Mouse (Mus musculus) intestine, embryonic 16.5 days (tissue): ENCODE measurements around the gene Ms4a10. TPM values are rescaled to one million over a fixed set of nuclear protein-coding genes. Genes with fewer than 3 reads are reported as not detected.

Experiments used
- ATAC-seq: fragments of 200-750 bp; cut with Nextera tagmentation; 2 replicates; pipeline ENCODE4 v1.8.0; 2017; ENCODE audit warnings: moderate TSS enrichment, moderate library complexity
- H3K27ac ChIP-seq: fragments of 300-500 bp; sonication (generic); 2 replicates; pipeline ENCODE4 v1.5.1; 2014; ENCODE audit warnings: mild to moderate bottlenecking, low read length
- H3K27me3 ChIP-seq: fragments of 300-500 bp; sonication (generic); replicated peaks from 2 replicates; pipeline ENCODE4 v1.6.1; 2014; ENCODE audit warnings: low read length, control low read depth, mixed read lengths; ENCODE audit not compliant: control insufficient read depth, insufficient read depth
- H3K36me3 ChIP-seq: fragments of 300-500 bp; sonication (generic); 2 replicates; pipeline ENCODE4 v1.6.1; 2014; ENCODE audit warnings: low read length, control low read depth; ENCODE audit not compliant: control insufficient read depth, insufficient read depth
- H3K4me1 ChIP-seq: fragments of 300-500 bp; sonication (generic); 2 replicates; pipeline ENCODE4 v1.6.1; 2014; ENCODE audit warnings: low read length, control low read depth, mixed read lengths; ENCODE audit not compliant: control insufficient read depth, insufficient read depth
- H3K4me2 ChIP-seq: fragments of 300-500 bp; sonication (generic); 2 replicates; pipeline ENCODE4 v1.6.1; 2014; ENCODE audit warnings: low read depth, low read length, control low read depth
- H3K4me3 ChIP-seq: fragments of 300-500 bp; sonication (generic); 2 replicates; pipeline ENCODE4 v1.5.1; 2014; ENCODE audit warnings: mild to moderate bottlenecking, low read length
- H3K9ac ChIP-seq: fragments of 300-500 bp; sonication (generic); 2 replicates; pipeline ENCODE4 v1.6.1; 2014; ENCODE audit warnings: low read depth, low read length
- H3K9me3 ChIP-seq: fragments of 300-500 bp; sonication (generic); 2 replicates; pipeline ENCODE4 v1.6.1; 2016; ENCODE audit warnings: low read length, control low read depth; ENCODE audit not compliant: control insufficient read depth
- WGBS: fragments of 180-500 bp; shearing (Covaris S2); extraction: QIAGEN DNeasy Blood & Tissue Kit; methylation state at CpG from one replicate; pipeline ENCODE4 v1.1.7; 2014; 5-methylcytosine and 5-hydroxymethylcytosine counted together
- polyA plus RNA-seq: library from polyadenylated mRNA; unstranded; fragments of >200 nt; fragmentation: Nextera tagmentation; extraction: Ambion mirVana; gene quantifications from 2 replicates; pipeline ENCODE4 v1.2.1, GENCODE M21; 2015

Gene Ms4a10
- polyA plus RNA-seq, 1 experiment from 2014 or later = 111 TPM

DNA sequence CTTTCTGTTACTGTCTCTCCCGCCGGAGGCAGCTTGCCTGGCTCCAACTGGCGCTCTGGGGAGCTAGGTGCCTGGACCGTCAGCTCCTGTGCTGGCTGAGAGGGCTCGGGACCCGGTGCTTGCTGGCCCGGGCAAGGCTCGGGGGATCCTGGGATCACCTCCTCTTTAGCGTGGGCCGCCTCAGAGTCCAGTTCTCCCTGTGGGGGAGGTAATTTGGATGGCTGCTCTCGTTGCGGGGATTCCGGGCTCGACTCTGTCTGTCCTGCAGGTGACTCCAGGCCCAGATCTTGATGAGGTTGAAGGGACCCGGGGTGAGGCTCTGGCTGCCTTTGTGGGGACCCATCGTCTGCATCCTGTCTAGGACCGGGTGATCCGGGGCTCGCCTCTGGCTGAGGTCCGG, 26.1 kb downstream of the Ms4a10 start:
- WGBS = under 1% methylated on average over 20 of the region's 20 CpGs
- H3K4me3 ChIP-seq = peak overlapping the region; percentile 58
- H3K27ac ChIP-seq = peak overlapping the region; percentile 23; the same call in 1 of the 2 replicates
- peak overlapping the region; percentile 73 for H3K9ac ChIP-seq
- ATAC-seq = no peak
- peak overlapping the region; percentile 70 for H3K4me2 ChIP-seq
- peaks cover 4% of the 10 kb centered on the region for H3K36me3 ChIP-seq
- H3K4me1 ChIP-seq = peaks cover 29% of the 10 kb centered on the region
- H3K27me3 ChIP-seq = no peaks in the 10 kb centered on the region
- no peaks in the 10 kb centered on the region for H3K9me3 ChIP-seq

DNA sequence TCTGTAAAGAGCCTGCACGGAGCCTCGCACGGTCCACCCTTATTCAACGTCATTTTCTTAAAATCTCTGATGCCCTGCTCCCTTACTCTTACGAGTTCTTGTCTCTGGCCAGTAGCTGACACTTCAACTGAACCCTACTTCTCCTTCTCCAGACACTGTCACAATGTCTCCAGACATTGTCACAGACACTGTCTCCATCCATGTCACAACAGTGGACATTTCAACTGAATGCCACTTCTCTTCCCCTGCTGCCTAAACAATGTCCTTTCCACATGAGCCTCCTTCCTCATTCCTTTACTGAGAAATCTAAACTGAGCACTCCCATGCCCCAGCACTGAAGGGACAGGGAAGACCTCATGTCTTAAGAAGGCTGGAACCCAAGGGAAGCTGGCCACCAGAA, 27.3 kb downstream of the Ms4a10 start:
- no peak for ATAC-seq
- H3K36me3 ChIP-seq = peaks cover 8% of the 10 kb centered on the region
- no peaks in the 10 kb centered on the region for H3K27me3 ChIP-seq
- H3K9me3 ChIP-seq = no peaks in the 10 kb centered on the region
- H3K4me3 ChIP-seq = peak overlapping the region; percentile 58
- peak overlapping the region; percentile 70 for H3K4me2 ChIP-seq
- 82% methylated on average over 5 of the region's 5 CpGs for WGBS
- H3K4me1 ChIP-seq = peaks cover 29% of the 10 kb centered on the region
- no peak overlapping the region for H3K27ac ChIP-seq
- peak overlapping the region; percentile 73 for H3K9ac ChIP-seq

DNA sequence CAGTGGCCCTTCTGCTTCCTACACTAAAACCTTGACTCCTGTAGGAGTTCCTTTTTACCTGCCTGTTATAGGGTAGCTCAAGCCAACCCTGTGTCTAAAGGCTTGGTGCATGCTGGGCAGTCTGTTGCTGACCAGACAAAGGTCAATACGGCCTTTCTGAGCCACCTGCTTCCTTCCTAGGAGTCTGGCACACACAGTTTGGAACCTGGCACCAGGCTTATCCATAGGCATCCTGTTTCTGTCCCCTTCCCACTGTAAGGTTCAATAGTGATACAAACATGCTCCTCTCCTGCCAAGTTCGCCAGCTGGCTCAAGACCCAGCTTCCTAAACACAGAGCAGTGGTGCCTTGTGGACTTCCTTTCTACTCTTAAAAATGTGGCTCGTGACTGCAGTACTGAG, 28.0 kb downstream of the Ms4a10 start:
- H3K4me3 ChIP-seq = 0 out of 2 replicates have a peak overlapping the region, but pooled peaks have one; percentile 58
- peaks cover 23% of the 10 kb centered on the region for H3K4me1 ChIP-seq
- H3K9ac ChIP-seq = peak overlapping the region; percentile 73
- WGBS = 85% methylated on average over 3 of the region's 3 CpGs
- no peak overlapping the region for H3K4me2 ChIP-seq
- no peaks in the 10 kb centered on the region for H3K9me3 ChIP-seq
- no peaks in the 10 kb centered on the region for H3K27me3 ChIP-seq
- H3K36me3 ChIP-seq = peaks cover 8% of the 10 kb centered on the region
- no peak for ATAC-seq
- no peak overlapping the region for H3K27ac ChIP-seq

DNA sequence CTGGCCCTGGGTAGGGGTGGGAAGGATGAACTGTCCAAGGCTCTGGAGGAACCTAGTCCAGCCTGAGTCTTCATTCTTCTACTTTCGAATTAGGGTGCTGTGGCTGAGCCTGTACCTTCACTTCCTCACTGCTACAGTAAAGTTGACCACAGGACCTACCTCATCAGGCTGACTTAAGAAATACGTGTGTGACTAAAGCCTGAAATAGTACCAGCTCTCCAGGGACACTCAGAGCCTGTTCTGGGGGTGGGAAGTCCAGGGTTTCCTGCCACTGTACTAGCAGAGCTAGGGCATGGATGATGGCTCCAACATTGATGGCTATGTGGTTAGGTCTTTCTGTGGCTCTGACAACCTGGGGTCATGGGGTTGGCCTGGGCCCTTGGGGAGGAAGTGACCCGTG, 30.5 kb downstream of the Ms4a10 start:
- Histone ChIP-seq H3K4me1 (peaks cover 28% of the 10 kb centered on the region), H3K4me3 (no peak overlapping the region), H3K27ac (no peak overlapping the region), H3K4me2 (no peak overlapping the region), H3K9ac (no peak overlapping the region), H3K27me3 (no peaks in the 10 kb centered on the region), H3K9me3 (no peaks in the 10 kb centered on the region), H3K36me3 (peaks cover 8% of the 10 kb centered on the region)
- ATAC-seq = no peak
- whole genome bisulfite sequencing = 80% methylated on average over 3 of the region's 3 CpGs

DNA sequence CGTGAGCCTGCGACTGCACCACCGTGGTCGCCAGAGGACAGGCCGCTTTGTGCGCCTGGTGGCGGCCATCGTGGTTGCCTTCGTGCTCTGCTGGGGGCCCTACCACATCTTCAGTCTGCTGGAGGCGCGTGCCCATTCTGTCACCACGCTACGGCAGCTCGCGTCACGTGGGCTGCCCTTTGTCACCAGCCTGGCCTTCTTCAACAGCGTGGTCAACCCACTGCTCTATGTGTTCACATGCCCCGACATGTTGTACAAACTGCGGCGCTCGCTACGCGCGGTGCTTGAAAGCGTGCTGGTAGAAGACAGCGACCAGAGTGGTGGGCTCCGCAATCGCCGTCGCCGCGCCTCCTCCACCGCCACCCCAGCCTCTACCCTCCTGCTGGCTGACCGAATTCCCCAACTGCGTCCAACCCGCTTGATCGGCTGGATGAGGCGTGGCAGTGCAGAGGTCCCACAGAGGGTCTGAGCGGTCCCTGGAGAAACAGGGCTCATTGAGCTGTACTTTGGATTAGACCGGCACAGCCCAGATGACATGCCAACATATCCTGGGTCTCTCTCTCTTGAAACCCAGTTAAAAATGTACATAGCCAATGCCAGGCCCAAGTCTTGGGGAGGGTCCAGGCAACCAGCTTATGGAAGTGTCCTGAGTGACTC, 33.5 kb downstream of the Ms4a10 start:
- WGBS = 5% methylated on average over 40 of the region's 40 CpGs

DNA sequence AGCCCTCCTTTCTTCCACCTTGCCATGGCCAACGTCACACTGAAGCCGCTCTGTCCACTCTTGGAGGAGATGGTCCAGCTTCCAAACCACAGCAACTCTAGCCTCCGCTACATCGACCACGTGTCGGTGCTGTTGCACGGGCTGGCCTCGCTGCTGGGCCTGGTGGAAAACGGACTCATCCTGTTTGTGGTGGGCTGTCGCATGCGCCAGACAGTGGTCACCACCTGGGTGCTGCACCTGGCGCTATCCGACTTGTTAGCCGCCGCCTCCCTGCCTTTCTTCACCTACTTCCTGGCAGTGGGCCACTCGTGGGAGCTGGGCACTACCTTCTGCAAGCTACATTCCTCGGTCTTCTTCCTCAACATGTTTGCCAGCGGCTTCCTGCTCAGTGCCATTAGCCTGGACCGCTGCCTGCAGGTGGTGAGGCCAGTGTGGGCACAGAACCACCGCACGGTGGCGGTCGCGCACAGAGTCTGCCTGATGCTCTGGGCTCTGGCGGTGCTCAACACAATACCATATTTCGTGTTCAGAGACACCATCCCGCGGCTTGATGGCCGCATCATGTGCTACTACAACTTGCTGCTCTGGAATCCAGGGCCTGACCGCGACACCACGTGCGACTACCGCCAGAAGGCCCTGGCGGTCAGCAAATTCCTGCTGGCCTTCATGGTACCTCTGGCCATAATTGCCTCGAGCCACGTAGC, 34.2 kb downstream of the Ms4a10 start:
- Histone ChIP-seq H3K9me3 (no peaks in the 10 kb centered on the region), H3K4me1 (peaks cover 11% of the 10 kb centered on the region), H3K4me3 (peak overlapping the region; percentile 39), H3K27ac (no peak overlapping the region), H3K4me2 (peak overlapping the region; percentile 69), H3K36me3 (peaks cover 8% of the 10 kb centered on the region), H3K9ac (peak overlapping the region; percentile 66), H3K27me3 (no peaks in the 10 kb centered on the region)
- WGBS = 20% methylated on average over 37 of the region's 37 CpGs
- peak; percentile 84 for ATAC-seq

More for the DNA sequence above, 33.5 kb downstream of the Ms4a10 start:
- Histone ChIP-seq H3K4me1 (peaks cover 11% of the 10 kb centered on the region), H3K9me3 (no peaks in the 10 kb centered on the region), H3K9ac (peak overlapping the region; percentile 66), H3K27me3 (no peaks in the 10 kb centered on the region), H3K36me3 (peaks cover 8% of the 10 kb centered on the region), H3K27ac (no peak overlapping the region), H3K4me2 (peak overlapping the region; percentile 69), H3K4me3 (peak overlapping the region; percentile 39)
- peak; percentile 51 for ATAC-seq

DNA sequence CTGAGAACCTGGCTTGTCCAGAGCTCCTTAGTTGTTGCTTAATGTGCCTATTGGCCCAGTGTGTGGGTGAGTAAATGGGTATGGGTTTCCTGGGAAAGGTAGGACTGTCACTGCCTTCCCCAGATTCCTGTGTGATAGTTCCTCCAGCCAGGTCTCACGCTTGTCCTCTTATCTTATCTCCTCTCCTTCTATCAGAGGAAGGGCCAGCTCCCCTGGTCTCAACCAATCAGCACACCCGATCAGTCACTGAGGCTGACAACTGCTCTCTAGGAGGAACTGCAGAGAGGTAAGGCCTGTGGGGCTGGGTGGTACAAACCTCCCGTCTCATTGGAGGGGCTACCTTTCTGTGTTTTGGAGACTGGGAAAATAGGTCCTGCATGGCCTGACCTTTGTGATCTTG, 35.7 kb downstream of the Ms4a10 start:
- H3K27me3 ChIP-seq = no peaks in the 10 kb centered on the region
- H3K9ac ChIP-seq = no peak overlapping the region
- peak; percentile 30; the same call in 1 of the 2 replicates for ATAC-seq
- H3K4me1 ChIP-seq = peaks cover 11% of the 10 kb centered on the region
- WGBS = 29% methylated on average over 3 of the region's 3 CpGs
- H3K27ac ChIP-seq = no peak overlapping the region
- no peaks in the 10 kb centered on the region for H3K9me3 ChIP-seq
- peaks cover 4% of the 10 kb centered on the region; the same call in 1 of the 2 replicates for H3K36me3 ChIP-seq
- no peak overlapping the region for H3K4me3 ChIP-seq
- H3K4me2 ChIP-seq = no peak overlapping the region

DNA sequence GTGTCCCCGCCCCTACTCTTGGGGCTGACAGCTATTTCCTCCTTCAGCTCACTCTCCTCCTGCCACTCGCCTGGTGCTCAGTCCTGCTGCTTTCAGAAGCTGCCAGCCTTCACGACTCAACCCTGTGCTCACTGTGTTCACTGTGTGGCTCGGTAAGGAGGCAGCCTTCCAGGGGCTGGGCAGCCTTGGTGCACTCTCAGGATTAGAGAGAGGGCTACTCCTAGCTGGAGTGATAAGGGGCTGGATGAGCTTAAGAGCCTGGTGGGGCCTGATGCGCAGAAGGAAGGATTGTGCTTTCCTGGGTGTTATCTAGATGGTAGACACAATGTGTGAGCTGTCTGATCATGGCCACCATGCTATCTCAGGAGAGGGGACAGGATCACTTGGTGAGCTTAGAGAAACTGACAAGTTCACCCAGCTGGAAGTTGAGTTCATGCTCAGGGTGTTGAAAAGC, 37.3 kb downstream of the Ms4a10 start, which contains the start of gene Ptgdr2:
Gene Ptgdr2 (plus strand): TSS at position 51 of the 454 bp plus-strand sequence.
- 44% methylated on average over 5 of the region's 5 CpGs for WGBS
- no peak within 1 kb of the TSS for H3K4me3 ChIP-seq
- no peak within 1 kb of the TSS for H3K27ac ChIP-seq
- H3K9me3 ChIP-seq = no peaks in the 10 kb centered on the region
- H3K36me3 ChIP-seq = no peaks in the 10 kb centered on the region
- H3K4me1 ChIP-seq = peaks cover 11% of the 10 kb centered on the region
- H3K27me3 ChIP-seq = no peaks in the 10 kb centered on the region
- ATAC-seq = no peak
- no peak within 1 kb of the TSS for H3K9ac ChIP-seq
- H3K4me2 ChIP-seq = no peak within 1 kb of the TSS

DNA sequence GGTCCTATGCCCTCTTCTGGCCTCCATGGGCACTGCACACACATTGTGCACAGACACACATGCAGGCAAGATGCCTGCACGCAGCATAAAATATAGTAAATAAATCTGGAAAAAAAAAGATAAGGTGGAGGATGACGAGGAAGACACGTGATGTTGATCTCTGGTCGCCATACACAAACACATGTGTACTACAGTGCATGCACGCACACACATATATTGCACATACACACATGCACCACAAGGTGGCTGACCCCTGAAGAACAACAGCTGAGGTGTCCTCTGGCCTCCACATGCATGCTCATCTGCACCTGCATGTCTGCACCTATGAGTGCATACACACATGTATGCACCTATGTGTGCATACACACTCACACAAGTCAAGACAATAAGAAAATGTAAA, 38.4 kb downstream of the Ms4a10 start:
- no peak for ATAC-seq
- Histone ChIP-seq H3K4me1 (peaks cover 10% of the 10 kb centered on the region), H3K27ac (no peak overlapping the region), H3K36me3 (no peaks in the 10 kb centered on the region), H3K4me3 (no peak overlapping the region), H3K4me2 (no peak overlapping the region), H3K9ac (no peak overlapping the region), H3K27me3 (no peaks in the 10 kb centered on the region), H3K9me3 (no peaks in the 10 kb centered on the region)
- 87% methylated on average over 5 of the region's 5 CpGs for WGBS
